Mouse (Mus musculus) naive thymus-derived CD4-positive, alpha-beta T cell, adult 2 months (primary cell): ENCODE data around the gene Neurod2.

ENCODE experiments used
- DNase-seq: peaks from one replicate; pipeline ENCODE4 v3.0.0-alpha.2; 2011; ENCODE audit warnings: low read depth

Gene Neurod2

DNA sequence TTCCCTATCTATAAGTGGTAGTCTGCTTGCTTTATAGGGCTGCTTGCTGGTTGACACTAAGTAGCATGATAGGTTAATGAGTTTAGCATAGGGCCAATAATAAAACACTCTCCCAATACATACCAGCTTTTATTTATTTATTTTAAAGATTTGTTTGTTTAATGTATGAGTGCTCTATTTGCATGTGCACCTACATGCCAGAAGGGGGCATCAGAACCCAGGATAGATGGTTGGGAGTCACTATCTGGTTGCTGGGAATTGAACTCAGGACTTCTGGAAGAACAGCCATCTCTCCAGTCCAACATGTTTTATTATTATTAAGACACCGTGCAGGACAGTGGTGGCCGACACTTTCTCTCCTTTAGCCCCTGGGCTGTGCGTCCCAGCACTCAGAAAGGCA is 2.7 kb upstream of the Neurod2 start:
- DNase-seq, result no peak

DNA sequence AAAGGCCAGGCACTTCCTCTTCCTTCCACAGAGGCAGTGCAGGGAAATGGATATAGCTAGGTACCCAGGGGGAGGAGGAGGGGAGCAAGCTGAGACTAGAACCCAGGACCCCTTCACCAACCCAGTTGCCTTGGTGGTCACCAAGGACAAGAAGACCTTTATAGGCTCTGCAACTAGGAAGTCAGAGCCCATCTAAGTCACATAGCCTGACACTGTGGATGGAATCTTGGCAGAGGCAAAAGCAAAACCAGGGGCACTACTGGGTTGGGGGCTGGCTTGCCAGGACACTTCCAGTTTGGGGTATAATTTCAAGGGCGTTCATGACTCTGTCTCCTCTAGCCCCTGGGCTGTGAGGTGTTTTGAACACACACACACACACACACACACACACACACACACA is 2.0 kb upstream of the Neurod2 start:
- DNase-seq, result no peak

DNA sequence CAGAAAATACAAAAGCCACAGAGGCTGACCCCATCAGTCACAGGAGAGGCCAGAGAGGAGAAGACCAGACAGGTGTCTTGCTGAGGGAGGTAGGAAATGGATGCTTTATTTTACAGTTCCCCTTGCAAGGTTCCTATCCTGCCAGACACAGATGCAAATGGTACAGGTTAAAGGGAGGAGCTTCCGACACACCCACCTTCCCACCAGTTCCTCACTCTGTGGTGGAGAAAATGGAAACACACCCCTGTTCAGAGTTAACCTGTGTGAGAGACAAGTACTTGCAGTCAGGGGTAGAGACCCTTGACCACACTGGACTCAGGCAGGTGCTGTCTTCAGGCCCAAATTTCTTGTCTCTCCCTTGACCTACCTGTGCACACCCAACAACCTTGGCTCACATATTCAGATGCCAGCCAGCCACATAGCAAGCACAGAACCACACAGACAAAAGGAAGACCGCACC is 1.3 kb upstream of the Neurod2 start:
- DNase-seq, result no peak

DNA sequence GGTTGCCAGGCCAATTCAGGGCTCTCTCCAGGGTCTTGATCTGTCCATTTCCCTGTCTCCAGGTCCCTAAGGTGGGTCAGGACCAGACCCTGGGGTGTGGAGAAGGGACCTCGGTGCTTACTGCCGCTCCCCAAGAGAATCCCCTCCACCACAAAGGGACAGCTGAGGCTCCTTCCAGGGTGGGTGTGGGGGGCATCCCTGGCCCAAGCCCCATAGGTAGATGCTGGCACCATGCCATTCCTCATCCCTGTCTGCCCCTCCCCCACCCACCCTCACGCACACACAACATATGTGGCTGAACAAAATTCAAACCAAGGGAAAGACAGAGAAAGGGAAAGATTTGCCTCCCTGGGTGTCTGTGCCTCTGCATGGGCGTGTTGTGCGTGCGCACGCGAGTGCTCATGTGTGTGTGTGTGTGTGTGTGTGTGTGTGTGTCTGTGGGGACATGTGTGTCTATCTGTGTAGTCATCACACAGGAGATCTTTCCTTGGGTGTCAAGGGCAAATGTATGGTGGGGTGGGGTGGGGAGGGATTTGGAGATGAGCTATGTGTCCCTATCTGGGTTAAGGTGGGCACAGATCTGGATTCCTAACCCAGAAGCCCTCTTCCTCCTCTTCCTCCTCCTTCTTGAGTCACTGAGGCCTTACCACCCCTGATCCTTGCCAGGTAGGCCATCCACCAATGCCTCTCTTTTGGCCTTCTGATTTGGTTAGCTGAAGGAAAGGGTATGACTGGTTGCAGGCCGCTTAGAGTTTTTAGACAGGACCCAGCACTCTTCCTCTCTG is 704 bp upstream of the Neurod2 start:
- no peak for DNase-seq

DNA sequence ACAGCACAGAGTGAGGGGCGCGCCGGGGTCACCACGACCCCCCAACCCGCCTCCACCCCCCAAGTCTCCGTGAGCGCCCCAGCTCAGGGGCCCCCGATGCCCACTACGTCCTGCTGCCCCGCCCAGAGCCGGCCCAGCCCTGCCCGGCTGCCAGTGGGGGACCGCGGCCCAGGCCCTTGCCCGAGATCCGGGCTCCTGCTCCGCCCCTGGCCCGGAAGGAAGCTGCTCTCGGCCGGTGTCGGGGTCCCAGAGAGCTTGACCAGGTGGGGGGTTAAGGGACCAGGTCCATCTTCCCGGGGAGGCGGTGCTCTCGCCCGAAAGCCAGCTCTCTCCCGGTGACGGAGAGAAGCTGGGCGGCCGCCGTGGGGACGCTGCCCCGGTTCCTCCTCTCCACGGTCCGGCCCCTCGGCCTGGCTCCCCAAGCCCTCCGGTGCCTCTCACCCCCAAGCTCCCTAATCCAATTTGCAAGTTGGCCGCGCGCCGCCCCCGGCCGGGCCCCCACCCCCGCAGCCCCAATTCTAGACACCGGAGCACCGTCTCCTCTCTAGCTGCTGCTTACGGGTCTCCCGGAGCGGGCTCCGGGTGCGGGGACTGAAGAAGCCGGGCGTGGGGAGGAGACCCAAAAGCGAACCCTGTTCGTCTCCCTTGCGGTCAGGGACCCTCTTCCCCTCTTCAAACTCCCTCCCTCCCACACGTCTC is 928 bp downstream of the Neurod2 start:
- DNase-seq, result no peak

- no peak for DNase-seq
Observed at GRCm38 (mm10) chr11:98328031-98328370, 1.4 kb downstream of the Neurod2 start.

DNA sequence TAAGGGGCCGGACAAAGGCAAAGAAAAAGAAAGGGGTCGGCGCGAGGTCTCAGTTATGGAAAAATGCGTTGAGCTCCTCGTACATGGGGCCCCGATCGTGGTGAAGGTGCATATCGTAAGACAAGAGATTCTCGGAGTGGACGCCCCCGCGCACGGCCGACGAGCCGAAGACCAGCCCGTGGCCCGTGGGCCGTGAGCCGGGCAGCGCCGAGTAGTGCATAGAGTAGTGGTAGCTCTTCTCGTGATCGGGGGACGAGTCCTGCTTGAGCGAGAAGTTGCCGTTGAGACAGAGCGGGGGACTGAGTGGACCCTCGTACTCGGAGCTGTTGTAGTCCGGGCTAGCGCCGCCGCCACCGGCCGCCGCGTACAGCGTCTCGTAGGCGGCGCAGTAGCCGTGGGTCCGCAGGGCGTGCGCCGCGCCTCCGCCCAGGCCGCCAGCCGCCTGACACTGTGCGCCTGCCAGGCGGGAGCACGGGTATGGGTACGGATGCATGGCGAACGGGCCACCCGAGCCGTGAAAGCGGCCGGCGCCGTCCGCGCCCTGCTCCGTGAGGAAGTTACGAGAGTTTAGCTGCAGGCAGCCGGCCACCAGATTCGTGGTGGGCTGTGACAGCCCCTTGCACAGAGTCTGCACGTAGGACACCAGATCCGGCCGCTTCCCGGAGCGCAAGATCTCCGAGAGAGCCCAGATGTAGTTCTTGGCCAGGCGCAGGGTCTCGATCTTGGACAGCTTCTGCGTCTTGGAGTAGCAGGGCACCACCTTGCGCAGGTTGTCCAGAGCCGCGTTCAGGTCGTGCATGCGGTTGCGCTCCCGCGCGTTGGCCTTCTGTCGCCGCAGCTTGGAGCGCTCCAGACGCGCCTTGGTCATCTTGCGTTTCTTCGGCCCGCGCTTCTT is 2.1 kb downstream of the Neurod2 start:
- no peak for DNase-seq

DNA sequence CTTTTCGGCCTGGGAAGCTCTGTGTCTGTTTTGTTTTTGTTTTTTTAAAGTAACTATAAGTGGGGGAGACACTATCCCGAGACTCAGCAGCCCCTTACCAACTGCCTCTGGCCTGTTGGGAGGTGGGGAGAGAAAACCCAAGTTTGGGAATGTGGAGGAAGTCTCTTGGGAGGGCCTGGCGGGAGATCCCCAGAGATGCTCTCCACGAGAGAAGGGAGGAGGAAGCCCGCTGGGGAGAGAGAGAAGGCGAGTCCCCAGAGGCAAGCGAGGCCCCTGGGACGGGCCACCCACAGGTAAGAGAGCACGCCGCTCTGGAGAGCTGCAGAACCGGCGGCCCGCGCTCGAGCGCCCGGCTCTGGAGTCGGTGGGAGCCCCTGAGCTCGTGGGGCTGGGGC is 2.7 kb downstream of the Neurod2 start:
- DNase-seq, result no peak

GRCm38 (mm10) chr11:98325821-98326218 is 3.6 kb downstream of the Neurod2 start:
- DNase-seq, result no peak

DNA sequence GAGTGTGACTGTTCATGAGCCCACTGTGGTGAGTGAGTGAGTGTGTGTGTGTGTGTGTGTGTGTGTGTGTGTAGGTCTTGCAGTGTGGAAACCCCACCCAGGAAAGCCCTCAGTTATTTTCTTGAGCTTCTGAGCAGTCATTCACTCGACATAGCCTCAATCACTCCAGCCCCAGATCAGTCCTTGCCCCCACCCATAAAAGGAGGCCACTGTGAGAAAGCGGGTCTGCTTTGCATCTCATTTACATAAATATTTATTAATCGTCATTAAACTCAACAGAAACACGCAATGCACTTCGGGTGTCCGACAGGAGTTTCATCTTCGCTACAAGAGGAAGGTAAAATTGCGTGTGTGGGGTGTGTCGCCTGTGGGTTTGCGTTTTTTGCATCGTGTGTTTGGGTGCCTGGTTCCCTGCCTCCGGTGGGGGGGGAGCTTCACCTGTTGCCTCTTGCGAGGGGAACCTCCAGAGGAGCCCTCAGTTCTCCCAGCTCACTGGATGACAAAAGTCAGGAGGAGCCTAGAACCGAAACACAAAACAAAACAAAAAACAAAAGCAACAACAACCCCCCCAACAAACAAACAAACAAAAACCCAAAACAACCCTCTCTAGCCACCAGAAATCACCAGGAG is 4.1 kb downstream of the Neurod2 start:
- DNase-seq, result no peak

DNA sequence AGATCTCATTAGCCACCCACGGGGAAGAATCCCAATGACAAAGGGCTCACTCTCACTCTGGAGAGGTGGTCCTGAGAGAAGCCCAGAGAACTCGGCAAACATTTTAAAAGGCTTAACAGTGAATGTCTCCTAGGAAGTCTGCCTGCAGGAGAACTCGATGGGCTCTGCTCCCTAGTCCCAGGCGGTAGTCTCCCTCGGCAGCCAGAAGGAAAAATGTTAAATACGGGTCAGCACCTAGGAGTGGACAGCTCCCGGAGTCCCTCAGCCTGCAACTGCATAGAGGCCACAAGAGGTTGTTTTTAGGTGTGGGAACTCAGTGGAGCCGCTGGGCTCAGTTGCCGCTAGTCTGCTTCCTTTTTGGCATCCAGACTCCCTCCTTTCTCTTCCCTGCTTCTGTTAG is 5.5 kb downstream of the Neurod2 start:
- no peak for DNase-seq

DNA sequence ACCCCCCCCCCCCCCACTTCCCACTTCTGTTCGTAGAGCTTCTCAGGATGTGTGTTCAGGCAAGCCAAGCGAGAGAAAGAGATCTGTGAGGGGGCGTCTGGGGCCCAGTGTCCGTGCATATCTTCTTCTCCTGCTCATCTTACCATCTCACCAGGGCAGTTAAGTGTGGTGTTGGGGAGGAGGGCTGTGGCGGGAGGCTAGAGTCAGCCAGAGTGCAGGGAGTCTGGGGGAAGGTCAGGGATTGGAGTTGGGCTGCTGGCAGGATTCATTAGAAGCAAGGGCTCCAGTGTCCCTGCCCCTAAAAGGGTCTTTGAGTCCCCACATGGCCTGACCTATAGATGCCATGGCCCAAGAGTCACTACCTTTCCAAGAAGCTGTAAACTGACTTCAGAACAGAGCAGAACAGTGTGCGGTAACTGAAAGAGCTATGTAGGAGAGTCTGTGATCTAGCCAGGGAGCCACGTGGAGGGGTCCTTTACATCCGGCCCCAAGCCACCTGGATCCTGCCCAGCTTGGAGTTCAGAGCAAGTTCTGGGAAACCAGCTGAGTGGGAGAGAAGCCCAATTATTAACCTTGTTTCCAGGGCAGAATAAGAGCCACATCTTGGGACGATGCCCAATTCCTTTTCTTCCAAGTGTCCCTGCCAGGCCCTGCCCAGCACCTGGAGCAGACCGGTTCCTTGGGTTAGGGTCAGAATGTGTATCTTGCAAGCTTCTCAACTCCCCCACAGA is 6.1 kb downstream of the Neurod2 start:
- DNase-seq, result no peak

DNA sequence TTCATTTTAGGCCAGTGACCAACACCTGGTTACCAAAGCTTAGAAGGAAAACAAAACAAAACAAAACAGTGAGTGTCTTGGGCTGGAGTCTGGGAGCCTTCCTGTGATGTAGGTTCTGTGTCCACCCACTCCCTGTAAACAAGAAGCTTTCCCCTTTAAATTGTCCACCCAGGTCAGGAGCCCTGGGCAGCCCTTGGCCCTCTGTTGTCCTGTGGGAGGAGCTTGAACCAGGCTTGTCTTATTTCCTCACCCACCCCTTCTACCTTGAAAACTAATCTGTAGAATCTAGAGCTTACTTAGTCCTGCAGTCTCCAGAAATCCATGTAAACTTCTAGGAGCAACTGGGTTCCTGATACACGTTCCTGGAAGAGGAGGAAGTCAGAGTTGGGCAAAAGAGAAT is 7.3 kb downstream of the Neurod2 start:
- DNase-seq, result no peak

GRCm38 (mm10) chr11:98321677-98322003 is 7.8 kb downstream of the Neurod2 start:
- no peak for DNase-seq

- DNase-seq, result no peak
Observed at GRCm38 (mm10) chr11:98320806-98321676, 8.4 kb downstream of the Neurod2 start.

DNA sequence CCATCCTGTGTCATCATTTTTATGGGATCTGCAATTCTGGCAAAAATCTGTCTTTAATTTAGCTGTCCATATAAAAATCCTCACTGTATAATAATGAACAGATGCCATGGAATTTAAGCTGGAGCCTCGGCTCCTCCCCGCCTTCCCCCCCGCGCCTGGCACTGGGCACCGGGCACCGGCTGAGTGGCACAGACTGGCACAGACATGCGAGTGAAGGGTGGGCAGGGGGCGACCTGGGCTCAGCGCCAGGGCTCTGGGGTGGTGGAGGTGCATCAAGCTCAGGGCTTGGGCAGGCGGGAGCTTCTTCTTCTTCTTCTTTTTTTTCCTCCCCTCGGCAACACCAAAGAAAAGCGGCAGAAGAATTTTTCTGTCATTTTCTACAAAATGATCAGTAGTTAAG is 9.1 kb downstream of the Neurod2 start:
- no peak for DNase-seq

DNA sequence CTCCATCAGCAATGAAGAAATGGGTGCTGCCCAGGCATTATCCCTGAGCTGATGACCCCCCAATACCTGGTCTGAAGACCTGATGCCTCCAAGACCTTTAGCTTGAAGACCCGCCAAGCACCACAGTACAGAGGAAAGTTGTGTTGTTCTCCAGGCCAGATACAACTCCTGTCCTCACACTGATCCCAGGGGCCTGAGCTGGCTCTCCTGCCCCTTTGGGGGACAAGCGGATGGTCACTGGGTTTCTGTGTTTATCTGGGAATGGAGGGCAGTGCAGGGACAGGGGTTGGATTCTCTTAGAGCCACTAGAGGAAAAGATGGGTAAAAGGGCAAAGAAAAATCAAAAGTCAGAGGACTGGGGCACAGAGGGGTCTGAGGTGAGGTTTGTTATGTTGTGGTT is 9.5 kb downstream of the Neurod2 start:
- DNase-seq, result no peak

DNA sequence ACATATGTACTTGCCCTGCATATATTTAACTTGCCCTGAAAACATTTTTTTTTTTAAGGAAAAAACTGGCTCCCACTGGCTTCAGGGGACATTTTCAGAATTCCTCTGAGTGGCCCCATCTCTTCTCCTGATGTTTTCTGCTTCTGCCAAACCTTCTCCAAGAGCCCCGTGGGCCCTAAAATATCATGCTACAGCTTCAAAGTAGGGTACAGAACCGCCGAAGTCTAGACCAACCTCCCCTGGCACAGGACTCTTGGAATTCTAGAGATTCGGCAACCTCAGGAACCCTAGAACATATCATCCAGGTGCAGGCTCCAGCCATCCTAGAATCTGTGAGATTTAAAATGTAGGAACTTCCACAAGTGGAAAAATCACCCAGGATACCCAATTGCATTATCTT is 9.9 kb downstream of the Neurod2 start:
- DNase-seq, result no peak

- no peak for DNase-seq
Observed at GRCm38 (mm10) chr11:98319120-98319519, 10.3 kb downstream of the Neurod2 start.

DNA sequence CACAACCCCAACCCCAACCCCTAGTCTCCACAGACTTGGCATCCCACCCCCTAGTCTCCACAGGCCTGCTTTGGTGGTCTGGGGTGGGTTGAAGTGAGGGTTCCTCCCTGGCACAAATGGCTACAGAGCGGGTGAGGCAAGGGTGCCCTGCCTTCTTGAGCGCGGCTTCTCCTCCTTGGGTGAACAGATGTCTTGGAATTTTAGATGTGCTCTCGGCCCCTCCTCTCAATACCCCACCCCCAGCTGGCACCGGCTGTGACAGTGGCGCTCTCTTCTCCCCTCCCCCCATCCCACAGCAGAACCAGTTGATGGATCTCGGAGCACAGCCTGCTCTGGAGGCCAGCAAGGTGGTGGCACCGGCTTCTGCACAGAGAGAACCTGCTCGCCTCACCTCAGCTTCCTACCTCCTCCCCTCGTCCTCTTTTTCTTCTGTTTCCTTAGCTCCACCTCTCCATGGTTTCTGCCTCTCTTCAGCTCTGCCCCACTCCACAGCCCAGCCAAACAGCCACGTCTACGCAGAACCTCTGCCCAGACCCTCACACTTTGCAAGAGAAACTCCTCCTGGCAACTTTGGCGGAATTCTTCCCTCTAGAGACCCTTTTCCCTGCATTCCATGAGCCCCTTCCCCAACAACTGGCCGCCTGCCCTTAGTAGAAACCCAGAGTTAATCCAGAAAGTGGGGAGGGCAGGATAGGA is 10.9 kb downstream of the Neurod2 start:
- no peak for DNase-seq
